Mouse (Mus musculus) intestine, postnatal 0 days (tissue): Measurements from ENCODE around the gene B4galnt1. TPM values are rescaled to one million over a fixed set of nuclear protein-coding genes. Genes with fewer than 3 reads are reported as not detected.

Source experiments
- ATAC-seq: fragments of 200-750 bp; cut with Nextera tagmentation; 2 replicates; pipeline ENCODE4 v1.8.0; 2017; ENCODE audit warnings: mild to moderate bottlenecking, moderate TSS enrichment, moderate library complexity
- H3K27ac ChIP-seq: fragments of 300-500 bp; sonication (generic); 2 replicates; pipeline ENCODE4 v1.5.1; 2014; ENCODE audit warnings: mild to moderate bottlenecking, low read depth, low read length, moderate library complexity
- H3K27me3 ChIP-seq: fragments of 300-500 bp; sonication (generic); replicated peaks from 2 replicates; pipeline ENCODE4 v1.6.1; 2014; ENCODE audit warnings: low read length, mixed read lengths; ENCODE audit not compliant: control insufficient read depth, insufficient read depth
- H3K36me3 ChIP-seq: fragments of 300-500 bp; sonication (generic); 2 replicates; pipeline ENCODE4 v1.6.1; 2014; ENCODE audit warnings: mild to moderate bottlenecking, moderate library complexity; ENCODE audit not compliant: control insufficient read depth, insufficient read depth
- H3K4me1 ChIP-seq: fragments of 300-500 bp; sonication (generic); replicated peaks from 2 replicates; pipeline ENCODE4 v1.6.1; 2014; ENCODE audit warnings: antibody characterized with exemption, low read length, mixed read lengths; ENCODE audit not compliant: control insufficient read depth, insufficient read depth
- H3K4me2 ChIP-seq: fragments of 300-500 bp; sonication (generic); replicated peaks from 2 replicates; pipeline ENCODE4 v1.6.1; 2014; ENCODE audit warnings: low read depth, mild to moderate bottlenecking, moderate library complexity
- H3K4me3 ChIP-seq: fragments of 300-500 bp; sonication (generic); 2 replicates; pipeline ENCODE4 v1.5.1; 2014; ENCODE audit warnings: low read depth, low read length
- H3K9ac ChIP-seq: fragments of 300-500 bp; sonication (generic); 2 replicates; pipeline ENCODE4 v1.6.1; 2014; ENCODE audit warnings: mild to moderate bottlenecking, low read depth, low read length
- H3K9me3 ChIP-seq: fragments of 300-500 bp; sonication (generic); 2 replicates; pipeline ENCODE4 v1.6.1; 2016; ENCODE audit warnings: mixed run types; ENCODE audit not compliant: control insufficient read depth
- CTCF ChIP-seq: sonication (generic); IDR thresholded peaks from 2 replicates; pipeline ENCODE4 v1.5.1; 2016; ENCODE audit warnings: low read depth, mild to moderate bottlenecking, control low read depth, antibody characterized with exemption, moderate library complexity
- WGBS: fragments of 180-500 bp; shearing (Covaris S2); extraction: QIAGEN DNeasy Blood & Tissue Kit; methylation state at CpG from one replicate; pipeline ENCODE4 v1.1.7; 2014; 5-methylcytosine and 5-hydroxymethylcytosine counted together
- polyA plus RNA-seq: library from polyadenylated mRNA; unstranded; fragments of >200 nt; fragmentation: Nextera tagmentation; extraction: Ambion mirVana; gene quantifications from 2 replicates; pipeline ENCODE4 v1.2.1, GENCODE M21; 2015

The B4galnt1 gene
- polyA plus RNA-seq, 1 experiment from 2014 or later = 34.1 TPM

GRCm38 (mm10) chr10:127166771-127167613 lies 2.0 kb downstream of the B4galnt1 start:
- H3K9me3 ChIP-seq = no peaks in the 10 kb centered on the region
- 16% methylated on average over 15 of the region's 15 CpGs for WGBS
- peak overlapping the region; percentile 57 for H3K4me3 ChIP-seq
- TF ChIP-seq CTCF = no peak
- H3K4me1 ChIP-seq = peaks cover 3% of the 10 kb centered on the region; the same call in 1 of the 2 replicates
- peak overlapping the region; percentile 98 for H3K4me2 ChIP-seq
- H3K27ac ChIP-seq = peak overlapping the region; percentile 35; the same call in 1 of the 2 replicates
- H3K9ac ChIP-seq = peak overlapping the region; percentile 2; the same call in 1 of the 2 replicates
- H3K36me3 ChIP-seq = peaks cover 9% of the 10 kb centered on the region; the same call in 1 of the 2 replicates
- H3K27me3 ChIP-seq = peaks cover 22% of the 10 kb centered on the region
- ATAC-seq = no peak

GRCm38 (mm10) chr10:127167614-127168192 lies 2.7 kb downstream of the B4galnt1 start:
- Histone ChIP-seq H3K4me2 (peak overlapping the region; percentile 98), H3K4me1 (peaks cover 3% of the 10 kb centered on the region; the same call in 1 of the 2 replicates), H3K4me3 (peak overlapping the region; percentile 57; the same call in 1 of the 2 replicates), H3K36me3 (peaks cover 14% of the 10 kb centered on the region; the same call in 1 of the 2 replicates), H3K27ac (peak overlapping the region; percentile 3; the same call in 1 of the 2 replicates), H3K9me3 (no peaks in the 10 kb centered on the region), H3K9ac (no peak overlapping the region), H3K27me3 (peaks cover 22% of the 10 kb centered on the region)
- no peak for TF ChIP-seq CTCF
- no peak for ATAC-seq
- 14% methylated on average over 10 of the region's 10 CpGs for WGBS

- Histone ChIP-seq H3K9ac (no peak overlapping the region), H3K4me2 (peak overlapping the region; percentile 66), H3K27ac (no peak overlapping the region), H3K4me3 (peak overlapping the region; percentile 30; the same call in 1 of the 2 replicates), H3K27me3 (peaks cover 22% of the 10 kb centered on the region), H3K4me1 (peaks cover 3% of the 10 kb centered on the region; the same call in 1 of the 2 replicates), H3K36me3 (peaks cover 14% of the 10 kb centered on the region; the same call in 1 of the 2 replicates), H3K9me3 (no peaks in the 10 kb centered on the region)
- ATAC-seq = no peak
- peak; percentile 44; the same call in 1 of the 2 replicates for TF ChIP-seq CTCF
- WGBS = 27% methylated on average over 22 of the region's 22 CpGs
These were observed 5.0 kb downstream of the B4galnt1 start for GRCm38 (mm10) chr10:127170002-127170401.

- WGBS = 6% methylated on average over 29 of the region's 29 CpGs
- Histone ChIP-seq H3K36me3 (peaks cover 14% of the 10 kb centered on the region; the same call in 1 of the 2 replicates), H3K27ac (no peak overlapping the region), H3K9me3 (no peaks in the 10 kb centered on the region), H3K9ac (no peak overlapping the region), H3K4me2 (peak overlapping the region; percentile 66), H3K4me3 (peak overlapping the region; percentile 30), H3K27me3 (peaks cover 18% of the 10 kb centered on the region), H3K4me1 (0 out of 2 replicates have a peak, but pooled peaks cover 3% of the 10 kb centered on the region)
- peak; percentile 58 for ATAC-seq
- TF ChIP-seq CTCF = peak; percentile 92
These were observed 5.8 kb downstream of the B4galnt1 start for GRCm38 (mm10) chr10:127170837-127171272.

GRCm38 (mm10) chr10:127171631-127172200 lies 6.7 kb downstream of the B4galnt1 start:
- 0 out of 2 replicates have a peak, but pooled peaks cover 3% of the 10 kb centered on the region for H3K4me1 ChIP-seq
- no peak overlapping the region for H3K27ac ChIP-seq
- WGBS = 89% methylated on average over 15 of the region's 15 CpGs
- H3K27me3 ChIP-seq = peaks cover 20% of the 10 kb centered on the region
- no peaks in the 10 kb centered on the region for H3K9me3 ChIP-seq
- no peak for TF ChIP-seq CTCF
- H3K36me3 ChIP-seq = peaks cover 14% of the 10 kb centered on the region; the same call in 1 of the 2 replicates
- H3K4me2 ChIP-seq = no peak overlapping the region
- no peak overlapping the region for H3K9ac ChIP-seq
- no peak for ATAC-seq
- H3K4me3 ChIP-seq = no peak overlapping the region
